Mouse (Mus musculus) liver, adult 2 months (tissue): ENCODE data around the gene Casr. TPM values are rescaled to one million over a fixed set of nuclear protein-coding genes. Genes with fewer than 3 reads are reported as not detected.

Experiments
- DNase-seq: peaks from one replicate; pipeline ENCODE4 v3.0.0-alpha.2; 2011; ENCODE audit warnings: low read depth, low spot score; ENCODE audit errors: extremely low read depth
- H3K27ac ChIP-seq: fragments of 200-500 bp; replicated peaks from 2 replicates; pipeline ENCODE4 v1.5.1; 2012; ENCODE audit warnings: low read depth, mild to moderate bottlenecking, control low read depth, inconsistent platforms, low read length; ENCODE audit not compliant: insufficient read depth
- H3K27me3 ChIP-seq: fragments of 200-500 bp; 2 replicates; pipeline ENCODE4 v1.6.1; 2012; ENCODE audit warnings: mild to moderate bottlenecking, moderate library complexity, low read length, inconsistent platforms; ENCODE audit not compliant: control insufficient read depth, insufficient read depth
- H3K36me3 ChIP-seq: fragments of 200-500 bp; 2 replicates; pipeline ENCODE4 v1.6.1; 2012; ENCODE audit warnings: low read length, inconsistent platforms; ENCODE audit not compliant: control insufficient read depth, insufficient read depth
- H3K4me1 ChIP-seq: fragments of 200-500 bp; 2 replicates; pipeline ENCODE4 v1.6.1; 2011; ENCODE audit warnings: low read length; ENCODE audit not compliant: control insufficient read depth, insufficient read depth
- H3K4me3 ChIP-seq: fragments of 200-500 bp; 2 replicates; pipeline ENCODE4 v1.5.1; 2011; ENCODE audit warnings: low read depth, mild to moderate bottlenecking, control low read depth, low read length, moderate library complexity; ENCODE audit not compliant: insufficient read depth
- H3K79me2 ChIP-seq: fragments of 200-500 bp; 2 replicates; pipeline ENCODE4 v1.6.1; 2012; ENCODE audit warnings: inconsistent platforms, mild to moderate bottlenecking, low read length, moderate library complexity; ENCODE audit not compliant: control insufficient read depth, insufficient read depth
- H3K9ac ChIP-seq: fragments of 200-500 bp; 2 replicates; pipeline ENCODE4 v1.6.1; 2012; ENCODE audit warnings: low read depth, mild to moderate bottlenecking, control low read depth, inconsistent platforms, low read length
- CTCF ChIP-seq: fragments of 200-500 bp; IDR thresholded peaks from 2 replicates; pipeline ENCODE4 v1.5.1; 2011; ENCODE audit warnings: low read depth, low read length, control low read depth
- POLR2A ChIP-seq: fragments of 200-500 bp; IDR thresholded peaks from 2 replicates; pipeline ENCODE4 v1.6.1; 2011; ENCODE audit warnings: low read length, control low read depth; ENCODE audit not compliant: insufficient read depth; ENCODE audit errors: extremely low read depth
- WGBS: fragments of 180-500 bp; shearing (Covaris S2); methylation state at CpG from one replicate; pipeline ENCODE4 v1.1.7; 2018; 5-methylcytosine and 5-hydroxymethylcytosine counted together
- polyA plus RNA-seq: library from polyadenylated mRNA; depleted of rRNA; stranded (reverse); fragments of >200 nt; gene quantifications from 2 replicates; pipeline ENCODE4 v1.2.3, GENCODE M21; 2012
- total RNA-seq: library from RNA; depleted of rRNA; stranded (reverse); fragments of >200 nt; gene quantifications from 2 replicates; pipeline ENCODE4 v1.2.3, GENCODE M21; 2014

Casr gene
- total and polyA plus RNA-seq, 2 experiments = not detected

DNA sequence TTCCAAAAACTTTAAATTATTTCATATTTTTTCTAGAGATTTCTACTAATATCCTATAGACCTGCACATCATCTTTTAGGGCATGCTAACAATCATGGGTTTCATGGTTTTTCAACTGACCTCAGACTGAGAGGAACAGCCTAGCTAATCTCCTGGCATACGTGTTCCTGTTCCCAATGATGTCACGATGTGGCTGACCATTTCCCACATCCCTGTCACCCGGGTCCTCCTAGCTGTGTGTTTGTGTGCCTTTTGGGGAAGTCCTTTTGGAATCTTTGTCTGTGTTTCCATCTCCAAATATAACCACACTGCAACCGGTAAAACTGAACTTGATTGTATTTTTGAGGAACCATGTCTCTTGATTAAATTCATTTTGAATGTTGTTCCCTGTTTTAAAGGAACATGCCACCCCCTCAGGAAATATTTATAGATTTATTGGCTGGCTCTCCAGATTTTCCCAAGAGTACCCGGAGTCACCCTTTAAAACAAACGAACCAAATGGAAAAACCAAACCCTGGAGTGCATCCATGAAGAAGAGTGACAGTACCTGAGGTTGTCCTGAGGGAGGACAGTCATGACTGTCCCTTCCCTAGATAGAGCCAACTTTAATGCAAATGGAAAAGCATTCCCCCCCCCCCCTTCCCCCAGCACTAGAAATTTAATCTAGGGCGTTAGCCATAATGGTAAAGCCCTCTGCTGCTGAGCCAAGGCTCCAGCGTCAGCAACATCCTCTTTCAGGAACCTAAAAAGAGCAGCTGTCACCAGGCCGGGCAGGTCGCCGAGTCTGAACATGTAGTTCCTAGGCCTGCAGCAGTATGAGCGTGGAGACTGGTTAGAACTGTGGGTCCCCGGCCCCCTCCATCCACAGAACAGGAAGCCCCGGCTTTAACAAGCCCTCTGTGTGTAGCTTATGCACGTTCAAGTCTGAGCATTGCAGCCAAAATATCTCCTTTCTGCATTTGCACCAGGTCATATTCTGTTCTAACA is 31.1 kb downstream of the Casr start:
- TF ChIP-seq POLR2A = no peak
- TF ChIP-seq CTCF = no peak
- no peaks in the 10 kb centered on the region for H3K27me3 ChIP-seq
- peaks cover 3% of the 10 kb centered on the region; the same call in 1 of the 2 replicates for H3K4me1 ChIP-seq
- H3K79me2 ChIP-seq = no peaks in the 10 kb centered on the region
- H3K27ac ChIP-seq = no peak overlapping the region
- no peaks in the 10 kb centered on the region for H3K36me3 ChIP-seq
- 72% methylated on average over 15 of the region's 15 CpGs for WGBS
- no peak overlapping the region for H3K9ac ChIP-seq
- H3K4me3 ChIP-seq = no peak overlapping the region
- DNase-seq = no peak

DNA sequence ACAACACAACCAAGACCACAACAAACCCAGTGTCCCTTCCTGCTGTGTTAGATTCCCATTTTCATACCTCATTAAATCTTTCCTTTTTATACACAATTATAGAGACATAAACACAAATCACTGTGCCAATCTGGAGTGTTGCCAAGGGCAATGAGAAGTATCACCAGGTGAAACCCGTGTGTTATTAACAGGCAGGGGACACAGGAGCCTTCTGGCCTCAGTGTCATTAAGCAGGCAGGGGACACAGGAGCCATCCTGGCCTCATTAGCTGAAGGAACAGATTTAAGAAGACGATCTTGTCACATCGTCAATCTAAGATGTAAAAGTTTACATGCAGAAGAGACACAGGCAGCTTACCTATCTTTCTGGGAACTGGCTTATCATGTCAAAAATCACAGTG is 33.1 kb downstream of the Casr start:
- Histone ChIP-seq H3K27ac (no peak overlapping the region), H3K4me1 (peaks cover 3% of the 10 kb centered on the region; the same call in 1 of the 2 replicates), H3K9ac (no peak overlapping the region), H3K79me2 (no peaks in the 10 kb centered on the region), H3K36me3 (no peaks in the 10 kb centered on the region), H3K27me3 (peaks cover 3% of the 10 kb centered on the region; the same call in 1 of the 2 replicates), H3K4me3 (no peak overlapping the region)
- WGBS = 77% methylated on average over 3 of the region's 3 CpGs
- TF ChIP-seq POLR2A (no peak), CTCF (no peak)
- no peak for DNase-seq

DNA sequence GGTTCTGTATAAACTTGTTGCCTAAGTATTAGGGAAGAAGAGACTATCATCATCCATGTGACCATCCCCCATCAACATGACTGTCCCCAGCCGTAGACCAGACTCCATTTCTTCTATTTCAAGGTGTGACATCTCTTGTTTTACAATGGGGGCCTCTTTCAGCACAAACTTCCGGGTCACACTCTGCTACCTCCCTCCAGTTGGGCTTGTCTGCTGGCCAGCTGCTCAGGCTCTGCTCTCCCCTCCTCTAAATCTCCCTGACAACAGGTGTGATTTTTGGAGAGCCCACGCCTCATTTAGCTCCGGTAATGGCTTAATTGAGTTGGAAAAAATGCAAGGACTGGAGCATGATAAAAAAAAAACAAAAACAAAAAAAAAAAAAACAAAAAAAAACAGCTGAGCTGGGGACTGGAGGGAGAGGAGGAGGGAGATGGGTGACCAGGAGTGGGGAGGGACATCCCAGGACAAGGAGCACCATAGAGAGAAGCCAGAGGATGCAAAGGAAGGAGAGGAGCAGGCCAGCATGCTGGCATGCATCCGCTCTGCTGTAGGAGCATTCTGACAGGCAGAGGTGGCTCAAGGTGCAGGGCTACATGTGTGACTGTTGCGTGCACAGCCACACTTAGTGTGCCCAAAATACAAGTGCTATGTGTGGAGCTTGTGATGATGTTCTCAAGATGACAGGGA is 35.2 kb downstream of the Casr start:
- Histone ChIP-seq H3K27me3 (peaks cover 3% of the 10 kb centered on the region; the same call in 1 of the 2 replicates), H3K4me1 (peaks cover 3% of the 10 kb centered on the region; the same call in 1 of the 2 replicates), H3K4me3 (no peak overlapping the region), H3K36me3 (no peaks in the 10 kb centered on the region), H3K9ac (no peak overlapping the region), H3K27ac (no peak overlapping the region), H3K79me2 (no peaks in the 10 kb centered on the region)
- no peak for TF ChIP-seq POLR2A
- no peak for TF ChIP-seq CTCF
- WGBS = 78% methylated on average over 6 of the region's 6 CpGs
- DNase-seq = no peak

DNA sequence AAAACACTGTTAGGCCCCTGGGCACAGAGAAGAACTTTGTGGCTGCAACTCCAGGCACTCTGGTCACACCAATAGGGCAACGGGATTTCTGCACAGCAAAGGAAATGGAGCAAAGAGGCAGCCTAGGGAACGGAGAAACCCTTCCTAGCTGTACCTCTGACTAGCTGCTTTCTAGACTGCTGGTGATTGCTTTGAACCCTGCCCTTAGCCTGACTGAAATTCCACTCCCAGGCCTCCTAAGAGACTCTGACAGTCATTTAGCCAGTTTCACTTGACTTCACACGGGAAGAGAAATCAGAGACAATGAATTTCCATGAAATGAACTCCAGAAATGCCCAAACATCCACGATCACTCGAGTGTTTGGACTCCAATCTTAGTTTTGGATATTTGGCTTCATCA is 38.8 kb downstream of the Casr start:
- Histone ChIP-seq H3K27ac (no peak overlapping the region), H3K4me1 (peaks cover 3% of the 10 kb centered on the region; the same call in 1 of the 2 replicates), H3K36me3 (no peaks in the 10 kb centered on the region), H3K4me3 (no peak overlapping the region), H3K9ac (no peak overlapping the region), H3K79me2 (no peaks in the 10 kb centered on the region), H3K27me3 (peaks cover 3% of the 10 kb centered on the region; the same call in 1 of the 2 replicates)
- TF ChIP-seq CTCF = no peak
- no peak for TF ChIP-seq POLR2A
- WGBS = 91% methylated on average over 5 of the region's 5 CpGs
- no peak for DNase-seq

DNA sequence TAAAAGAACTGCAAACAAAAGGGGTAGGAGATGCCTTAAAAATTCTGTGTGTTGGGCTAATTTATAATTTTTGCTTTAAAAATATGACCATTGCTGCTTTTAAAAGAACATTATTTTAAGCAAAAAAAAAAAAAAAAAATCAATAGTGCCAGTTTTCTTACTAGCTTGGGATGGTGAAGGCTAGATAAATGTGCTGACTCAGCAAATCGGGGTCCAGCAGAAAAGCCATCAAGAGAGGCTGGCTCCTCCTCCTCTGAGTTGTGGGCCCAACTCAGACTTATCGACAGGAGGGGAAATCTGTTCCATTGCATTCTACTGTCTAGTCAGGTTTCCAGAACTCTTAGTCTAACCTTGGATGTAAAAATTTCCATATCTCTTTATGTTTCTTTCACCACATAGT is 45.6 kb downstream of the Casr start:
- 49% methylated on average over 2 of the region's 2 CpGs for WGBS
- DNase-seq = no peak
- Histone ChIP-seq H3K79me2 (no peaks in the 10 kb centered on the region), H3K4me3 (no peak overlapping the region), H3K27ac (no peak overlapping the region), H3K27me3 (peaks cover 2% of the 10 kb centered on the region; the same call in 1 of the 2 replicates), H3K36me3 (no peaks in the 10 kb centered on the region), H3K4me1 (no peaks in the 10 kb centered on the region), H3K9ac (no peak overlapping the region)
- TF ChIP-seq POLR2A (no peak), CTCF (no peak)
